Mouse (Mus musculus): ENCODE measurements at regions not wholly inside any gene's neighbourhood (a gene's known extent, or its start where the extent isn't known, plus 50 kb on each side); places are given as distances from the start of the nearest gene placed in this dataset.
"Not testable (repeated sequence)": the region's sequence is repeated elsewhere in the genome, so short reads cannot be mapped to it uniquely, and the experiment has no call there.

DNA sequence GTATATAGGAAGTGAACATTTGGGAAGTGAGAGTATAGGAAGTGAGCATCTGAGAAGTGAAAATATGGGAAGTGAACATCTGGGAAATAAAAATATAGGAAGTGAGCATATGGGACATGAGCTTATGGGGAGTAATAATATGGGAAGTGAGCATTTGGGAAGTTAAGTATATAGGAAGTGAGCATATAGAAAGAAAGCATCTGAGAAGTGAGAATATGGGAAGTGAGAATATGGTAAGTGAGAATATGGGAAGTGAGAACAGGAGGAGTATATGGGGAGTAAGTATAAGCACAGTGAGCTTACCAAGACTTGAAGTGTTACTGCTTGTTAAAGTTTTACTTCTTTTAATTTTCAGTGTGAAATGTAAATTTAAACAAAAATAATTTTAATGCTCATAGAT, 239.3 kb upstream of the Ngly1 start:
- intact Hi-C loops (cut with DNase I), result no loop called here
- no peak for DNase-seq (ENCODE audit: extremely low spot score in 1 of 2, low spot score in 2 of 2)

GRCm38 (mm10) chr14:16023853-16024252, 225.2 kb upstream of the Ngly1 start:
- DNase-seq (ENCODE audit: extremely low spot score in 1 of 2, low spot score in 2 of 2), result no peak
- intact Hi-C loops (cut with DNase I), result no loop called here

DNA sequence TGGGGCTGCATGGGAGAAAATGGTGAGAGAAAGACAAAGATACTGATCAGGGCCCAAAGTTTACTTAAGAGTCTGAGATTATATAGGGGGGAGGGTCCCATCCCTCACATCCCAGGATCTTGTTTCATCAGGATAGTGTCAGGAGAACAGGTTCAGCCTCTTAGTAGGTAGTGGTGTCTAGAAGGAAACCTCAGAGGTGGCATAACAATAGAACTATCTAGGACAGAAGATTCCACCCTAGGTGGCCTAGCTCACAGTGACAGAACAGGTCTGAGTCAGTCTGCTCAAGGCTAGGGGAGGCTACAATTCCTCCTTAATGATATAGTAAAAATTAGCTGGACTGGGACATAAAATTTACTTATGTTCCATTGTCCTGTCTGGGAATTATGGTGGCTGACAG, 211.3 kb upstream of the Ngly1 start:
- intact Hi-C loops (cut with DNase I), result no loop called here
- no peak for DNase-seq (ENCODE audit: extremely low spot score in 1 of 2, low spot score in 2 of 2)

GRCm38 (mm10) chr14:16038336-16038735, 210.7 kb upstream of the Ngly1 start:
- no peak for DNase-seq (ENCODE audit: extremely low spot score in 1 of 2, low spot score in 2 of 2)
- intact Hi-C loops (cut with DNase I), result no loop called here

- intact Hi-C loops (cut with DNase I), result no loop called here
- no peak for DNase-seq (ENCODE audit: extremely low spot score in 1 of 2, low spot score in 2 of 2)
These were observed 204.6 kb upstream of the Ngly1 start for GRCm38 (mm10) chr14:16044466-16044865.

GRCm38 (mm10) chr14:16072534-16072933, 176.5 kb upstream of the Ngly1 start:
- DNase-seq (ENCODE audit: extremely low spot score in 1 of 2, low spot score in 2 of 2); intact Hi-C loops (cut with DNase I): not testable (repeated sequence)

- DNase-seq (ENCODE audit: extremely low spot score in 1 of 2, low spot score in 2 of 2), result peak in 1 of 2 experiments; percentile 2
- intact Hi-C loops (cut with DNase I), result no loop called here
These were observed 175.0 kb upstream of the Ngly1 start for GRCm38 (mm10) chr14:16074089-16074488.

DNA sequence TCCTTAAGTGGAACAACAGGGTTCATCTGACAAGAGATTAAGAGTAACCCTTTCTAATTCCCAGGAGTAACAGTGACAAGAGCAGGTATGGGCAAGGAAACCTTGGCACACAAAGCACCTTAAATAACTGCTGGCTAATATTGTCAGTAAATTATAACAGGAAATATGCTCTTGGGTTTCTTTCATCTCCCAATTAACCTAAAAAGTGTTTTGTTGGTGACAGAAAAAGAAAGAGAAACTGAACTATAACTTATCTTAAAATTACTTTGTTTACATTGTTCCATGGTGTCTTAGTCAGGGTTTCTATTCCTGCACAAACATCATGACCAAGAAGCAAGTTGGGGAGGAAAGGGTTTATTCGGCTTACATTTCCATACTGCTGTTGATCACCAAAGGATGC, 170.0 kb upstream of the Ngly1 start:
- intact Hi-C loops (cut with DNase I), result no loop called here

GRCm38 (mm10) chr14:16087231-16087630, 161.8 kb upstream of the Ngly1 start:
- intact Hi-C loops (cut with DNase I); DNase-seq (ENCODE audit: extremely low spot score in 1 of 2, low spot score in 2 of 2): not testable (repeated sequence)

More for the DNA sequence above, 170.0 kb upstream of the Ngly1 start:
- DNase-seq (ENCODE audit: extremely low spot score in 1 of 2, low spot score in 2 of 2), result no peak

DNA sequence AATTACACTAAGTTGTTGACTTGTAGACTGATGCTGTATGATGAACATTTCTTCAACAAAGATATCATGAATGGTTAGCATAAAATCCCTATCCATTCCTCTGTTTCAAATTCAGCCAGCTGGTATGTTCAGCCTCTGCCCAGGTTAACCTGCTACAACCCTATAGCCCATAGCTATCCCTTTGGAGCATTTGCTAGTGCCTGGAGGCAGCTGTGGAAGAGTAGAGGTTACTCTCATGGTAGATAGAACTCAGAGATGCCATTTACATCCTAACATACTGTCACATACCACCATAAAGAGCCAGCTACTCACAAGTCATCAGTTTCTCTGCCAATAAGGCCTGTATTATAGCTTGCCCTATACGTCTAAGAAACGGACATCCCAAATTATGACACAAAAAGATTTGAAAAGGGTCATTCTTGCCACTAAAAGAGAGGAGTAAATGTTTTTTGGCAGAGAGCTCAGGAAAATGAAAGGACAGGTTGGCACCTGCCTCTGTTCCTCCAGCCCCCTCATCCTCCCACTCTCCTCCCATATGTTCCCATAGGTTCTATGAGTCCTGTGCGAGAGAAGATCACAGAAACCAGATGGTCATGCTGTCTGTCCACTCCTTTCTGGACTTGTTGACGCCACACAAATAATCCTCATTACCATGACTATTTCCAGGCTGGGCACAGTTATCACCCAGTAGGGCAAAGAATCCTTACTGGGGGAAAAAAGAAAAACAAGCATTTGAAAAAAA, 156.5 kb upstream of the Ngly1 start:
- no peak for DNase-seq (ENCODE audit: extremely low spot score in 1 of 2, low spot score in 2 of 2)
- intact Hi-C loops (cut with DNase I), result no loop called here

- intact Hi-C loops (cut with DNase I), result no loop called here
- peak in 1 of 2 experiments; percentile 0 for DNase-seq (ENCODE audit: extremely low spot score in 1 of 2, low spot score in 2 of 2)
These were observed 156.0 kb upstream of the Ngly1 start for GRCm38 (mm10) chr14:16093133-16093505.

DNA sequence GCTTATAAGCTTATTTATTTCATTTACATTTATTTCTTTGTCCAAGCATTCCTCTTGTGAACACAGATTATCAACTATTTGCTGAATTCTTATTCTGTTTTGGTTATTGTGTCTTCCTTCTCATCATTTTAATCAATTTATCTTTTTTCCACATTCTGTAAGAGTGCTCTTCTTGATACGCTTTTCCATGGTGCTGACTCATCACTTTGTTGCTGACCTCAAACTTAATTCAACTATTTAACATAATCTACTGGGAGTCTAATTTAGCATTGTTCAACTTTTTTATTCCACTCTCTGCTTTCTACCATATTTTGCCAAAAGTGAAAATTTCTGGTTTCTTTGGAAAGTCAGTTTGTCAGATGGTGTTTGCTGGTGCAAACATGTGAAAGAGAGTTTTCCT, 139.7 kb upstream of the Ngly1 start:
- no peak for DNase-seq (ENCODE audit: extremely low spot score in 1 of 2, low spot score in 2 of 2)
- intact Hi-C loops (cut with DNase I), result no loop called here

- no peak for DNase-seq (ENCODE audit: extremely low spot score in 1 of 2, low spot score in 2 of 2)
- intact Hi-C loops (cut with DNase I), result no loop called here
These were observed 116.4 kb upstream of the Ngly1 start for GRCm38 (mm10) chr14:16132672-16133071.

DNA sequence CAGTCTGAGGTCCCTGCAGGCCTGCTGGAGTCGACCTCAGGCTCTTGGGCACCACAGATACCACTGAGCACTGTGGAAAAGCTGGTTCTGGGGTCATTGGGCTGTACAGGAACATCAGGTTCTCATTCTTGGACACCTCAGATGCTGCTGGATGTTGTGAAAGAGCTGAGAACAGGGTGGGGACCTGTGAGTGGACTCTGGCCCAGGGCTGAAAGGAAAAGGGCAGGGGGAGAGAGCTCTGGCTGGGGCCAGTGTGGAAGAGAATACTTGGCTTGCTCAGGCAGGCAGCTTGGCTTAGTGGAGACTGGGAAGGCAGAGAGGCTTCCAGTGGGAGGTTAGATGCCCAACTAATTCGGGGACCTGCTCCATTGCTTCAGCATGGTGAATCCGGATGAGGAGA, 115.7 kb upstream of the Ngly1 start:
- no peak for DNase-seq (ENCODE audit: extremely low spot score in 1 of 2, low spot score in 2 of 2)
- intact Hi-C loops (cut with DNase I), result no loop called here

DNA sequence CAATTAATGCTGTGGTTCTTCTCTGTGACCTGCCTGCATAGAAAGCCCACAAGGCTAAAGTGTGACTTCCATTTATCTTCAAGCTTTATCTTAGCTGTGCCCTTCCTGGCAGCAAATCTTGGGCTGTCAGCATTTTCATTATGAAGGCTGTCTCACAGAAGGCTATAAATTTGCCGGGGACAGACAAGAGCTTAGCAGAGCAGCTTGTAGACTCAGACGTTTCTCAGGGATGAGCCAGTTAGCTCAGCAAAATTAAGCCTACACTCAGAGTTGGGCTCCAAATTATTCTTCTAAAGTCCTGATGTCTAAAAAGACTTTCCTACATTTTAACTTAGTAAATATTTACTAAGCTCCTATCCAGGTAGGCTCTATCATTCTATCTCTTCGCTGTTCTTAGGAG, 112.9 kb upstream of the Ngly1 start:
- DNase-seq (ENCODE audit: extremely low spot score in 1 of 2, low spot score in 2 of 2), result no peak
- intact Hi-C loops (cut with DNase I), result no loop called here

GRCm38 (mm10) chr14:16144299-16144698, 104.8 kb upstream of the Ngly1 start:
- intact Hi-C loops (cut with DNase I), result no loop called here
- DNase-seq (ENCODE audit: extremely low spot score in 1 of 2, low spot score in 2 of 2), result no peak

DNA sequence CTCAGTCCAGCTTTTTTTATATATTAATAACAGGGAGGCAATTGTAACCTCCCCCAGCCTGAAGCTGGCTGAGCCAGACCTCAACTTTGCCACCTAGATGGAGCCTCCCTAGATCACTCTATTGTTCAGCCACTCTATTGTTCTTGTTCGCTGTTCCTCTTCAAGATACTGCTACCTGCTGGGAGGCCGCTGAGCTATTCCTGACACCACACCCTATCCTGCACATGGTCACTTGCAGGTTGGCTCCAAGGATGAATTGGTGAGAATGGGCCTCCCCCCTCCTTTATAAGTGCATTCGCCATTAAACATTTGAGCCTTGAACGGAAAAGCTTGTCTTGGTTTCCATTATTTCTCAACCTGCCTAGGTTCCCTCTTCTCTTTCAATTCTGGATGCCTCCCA, 102.3 kb upstream of the Ngly1 start:
- intact Hi-C loops (cut with DNase I), result no loop called here

DNA sequence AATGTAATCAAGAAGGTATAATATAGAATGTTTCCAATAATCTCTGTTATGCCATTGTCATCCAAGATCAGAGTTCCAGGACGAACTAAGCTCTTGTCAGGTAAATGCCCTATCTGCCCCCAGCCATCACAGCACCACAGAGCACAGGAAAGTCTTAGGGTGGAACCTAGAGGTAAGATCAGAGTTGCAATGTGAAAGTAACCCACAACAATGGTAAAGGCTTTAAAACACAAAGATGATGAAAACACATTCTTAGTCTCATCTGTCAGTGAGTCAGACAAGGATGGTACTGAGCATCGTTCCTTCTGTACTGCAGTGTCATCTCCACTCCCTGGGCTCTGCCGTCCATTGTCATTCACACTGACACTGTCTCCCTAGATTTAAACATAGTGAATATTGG, 97.3 kb upstream of the Ngly1 start:
- intact Hi-C loops (cut with DNase I), result no loop called here
- no peak for DNase-seq (ENCODE audit: extremely low spot score in 1 of 2, low spot score in 2 of 2)

More for the DNA sequence above, 102.3 kb upstream of the Ngly1 start:
- DNase-seq (ENCODE audit: extremely low spot score in 1 of 2, low spot score in 2 of 2), result no peak

DNA sequence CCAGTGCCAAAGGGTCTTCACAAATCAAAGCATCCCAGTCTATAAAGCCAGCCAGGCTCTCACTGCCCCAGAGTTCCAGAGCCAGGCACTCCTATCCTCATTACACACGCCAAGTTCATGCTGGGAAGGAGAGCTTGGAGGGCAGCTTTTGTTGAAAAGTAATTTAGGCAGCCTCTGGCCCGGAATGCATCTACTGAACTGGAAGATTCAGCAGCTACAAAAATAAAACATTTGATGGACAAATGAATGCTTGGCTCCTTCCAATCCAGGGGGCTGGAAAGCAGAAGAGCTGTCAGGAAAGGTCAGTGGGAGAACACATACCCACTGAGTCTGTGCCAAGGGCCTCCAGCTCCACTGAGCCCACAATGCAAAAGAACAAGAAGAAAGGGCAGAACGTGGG, 96.4 kb upstream of the Ngly1 start:
- intact Hi-C loops (cut with DNase I), result no loop called here
- DNase-seq (ENCODE audit: extremely low spot score in 1 of 2, low spot score in 2 of 2), result peak in 1 of 2 experiments; percentile 3

- intact Hi-C loops (cut with DNase I), result no loop called here
These were observed 94.0 kb upstream of the Ngly1 start for GRCm38 (mm10) chr14:16155106-16155505.

DNA sequence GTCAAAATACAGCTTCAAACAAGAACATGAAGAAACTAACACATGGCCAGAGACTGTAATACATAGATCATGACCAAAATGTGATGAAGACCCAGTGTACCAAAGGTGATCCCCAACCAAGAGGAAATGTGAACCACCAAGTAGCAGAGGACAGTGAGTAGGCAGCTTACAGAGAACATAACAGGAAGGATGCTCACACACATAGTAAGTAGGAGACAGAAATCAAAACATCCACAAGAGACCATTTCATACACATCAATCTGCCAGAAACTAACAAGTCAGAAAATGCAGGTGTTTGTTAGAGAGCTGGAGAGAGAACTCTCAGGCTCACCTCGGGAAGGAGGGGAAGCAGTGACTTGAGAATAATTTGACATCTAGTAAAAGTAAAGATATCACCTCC, 78.9 kb upstream of the Ngly1 start:
- intact Hi-C loops (cut with DNase I), result no loop called here
- no peak for DNase-seq (ENCODE audit: extremely low spot score in 1 of 2, low spot score in 2 of 2)

More at GRCm38 (mm10) chr14:16155106-16155505, 94.0 kb upstream of the Ngly1 start:
- no peak for DNase-seq (ENCODE audit: extremely low spot score in 1 of 2, low spot score in 2 of 2)

All from left cerebral cortex, postnatal 10 days (tissue).